15 mouse cellular contexts compared by ENCODE assay signal in genomic region chr1:52279831-52280595, GRCm38 (mm10). TPM values are rescaled to one million over a fixed set of nuclear protein-coding genes. Genes with fewer than 3 reads are reported as not detected.
DNase-seq lines count a peak whose midpoint lies in the region; ATAC-seq lines count a peak whose summit lies in the region.
"Had no signal": no experiment of that assay in that cellular context is flagged by ENCODE, and none has a peak within 500 bp of the region (broad histone marks: within the 10 kb centered on the region; RNA-seq: fewer than 3 reads in every experiment).

No protein-coding gene starts in this region.

- H3K9me3 ChIP-seq in midbrain, embryonic 14.5 days (ENCODE audit: control insufficient read depth, low read length) = no peaks in the 10 kb centered on the region
- no peaks in the 10 kb centered on the region for H3K9me3 ChIP-seq in midbrain, embryonic 16.5 days (replicated peaks; ENCODE audit: control insufficient read depth, low read length, poor library complexity, severe bottlenecking)
- H3K9me3 ChIP-seq in forebrain, embryonic 10.5 days = no peaks in the 10 kb centered on the region
- H3K9me3 ChIP-seq: embryonic facial prominence, embryonic 12.5 days; hindbrain, embryonic 10.5 days had no signal

- peak; percentile 63 for DNase-seq in kidney, adult 9 months
- no peak for DNase-seq in kidney, postnatal 4 days
- peak; percentile 8 for DNase-seq in midbrain, embryonic 14.5 days
- DNase-seq in left cerebral cortex, adult 8-10 months (ENCODE audit: low spot score in 2 of 2) = peak; percentile 23 to 80
- peak; percentile 67 to 84 for DNase-seq in right cerebral cortex, postnatal 36 days (ENCODE audit: low spot score in 2 of 2)
- DNase-seq in forebrain, embryonic 10.5 days (ENCODE audit: extremely low spot score, low spot score) = no peak
- no peak for DNase-seq in adrenal gland, adult 18-20 months (ENCODE audit: low spot score in 2 of 2)
- DNase-seq: cerebellum, adult 11 months; lung, postnatal 14 days; spleen, adult 18-20 months; thymus, postnatal 25 days had no signal

- H3K27me3 ChIP-seq in midbrain, embryonic 14.5 days (ENCODE audit: control insufficient read depth, insufficient read depth, low read length) = no peaks in the 10 kb centered on the region
- H3K27me3 ChIP-seq in midbrain, embryonic 16.5 days (ENCODE audit: control insufficient read depth, insufficient read depth, low read depth, low read length) = no peaks in the 10 kb centered on the region
- H3K27me3 ChIP-seq in forebrain, embryonic 10.5 days (ENCODE audit: poor library complexity, severe bottlenecking) = no peaks in the 10 kb centered on the region
- H3K27me3 ChIP-seq: embryonic facial prominence, embryonic 12.5 days had no signal

- no peak overlapping the region for H3K27ac ChIP-seq in midbrain, embryonic 14.5 days (replicated peaks; ENCODE audit: low read depth, low read length)
- H3K27ac ChIP-seq in midbrain, embryonic 16.5 days (ENCODE audit: low read length) = no peak overlapping the region
- no peak overlapping the region for H3K27ac ChIP-seq in forebrain, embryonic 10.5 days
- H3K27ac ChIP-seq: embryonic facial prominence, embryonic 12.5 days; hindbrain, embryonic 10.5 days had no signal

- 60% methylated on average over 7 of the region's 7 CpGs for WGBS in midbrain, embryonic 14.5 days
- 59% methylated on average over 7 of the region's 7 CpGs for WGBS in midbrain, embryonic 16.5 days
- 64% methylated on average over 7 of the region's 7 CpGs for WGBS in forebrain, embryonic 10.5 days

- no peaks in the 10 kb centered on the region for H3K36me3 ChIP-seq in midbrain, embryonic 14.5 days (ENCODE audit: control insufficient read depth, insufficient read depth, low read length)
- H3K36me3 ChIP-seq in midbrain, embryonic 16.5 days (ENCODE audit: control insufficient read depth, insufficient read depth, low read length) = no peaks in the 10 kb centered on the region
- no peaks in the 10 kb centered on the region for H3K36me3 ChIP-seq in forebrain, embryonic 10.5 days (replicated peaks)
- H3K36me3 ChIP-seq: embryonic facial prominence, embryonic 12.5 days; hindbrain, embryonic 10.5 days had no signal

- peaks cover 4% of the 10 kb centered on the region; the same call in 1 of the 2 replicates for H3K4me1 ChIP-seq in midbrain, embryonic 14.5 days (ENCODE audit: control insufficient read depth, insufficient read depth, low read length)
- no peaks in the 10 kb centered on the region for H3K4me1 ChIP-seq in midbrain, embryonic 16.5 days (ENCODE audit: control insufficient read depth, insufficient read depth, low read length)
- 0 out of 2 replicates have a peak, but pooled peaks cover 6% of the 10 kb centered on the region for H3K4me1 ChIP-seq in forebrain, embryonic 10.5 days
- H3K4me1 ChIP-seq: embryonic facial prominence, embryonic 12.5 days had no signal

- ATAC-seq in midbrain, embryonic 14.5 days (ENCODE audit: low FRiP score, low TSS enrichment) = no peak
- no peak for ATAC-seq in midbrain, embryonic 16.5 days

- H3K9ac ChIP-seq in midbrain, embryonic 14.5 days (replicated peaks; ENCODE audit: low read length) = no peak overlapping the region
- no peak overlapping the region for H3K9ac ChIP-seq in midbrain, embryonic 16.5 days (ENCODE audit: low read depth, low read length)
- H3K9ac ChIP-seq: embryonic facial prominence, embryonic 12.5 days had no signal

- H3K4me3 ChIP-seq in midbrain, embryonic 14.5 days (replicated peaks; ENCODE audit: low read depth, low read length) = no peak overlapping the region
- no peak overlapping the region for H3K4me3 ChIP-seq in midbrain, embryonic 16.5 days (ENCODE audit: low read depth, low read length)
- H3K4me3 ChIP-seq in forebrain, embryonic 10.5 days = no peak overlapping the region
- H3K4me3 ChIP-seq: embryonic facial prominence, embryonic 12.5 days; hindbrain, embryonic 10.5 days; myocyte had no signal

- no peak overlapping the region for H3K4me2 ChIP-seq in midbrain, embryonic 14.5 days (ENCODE audit: low read length)
- no peak overlapping the region for H3K4me2 ChIP-seq in midbrain, embryonic 16.5 days (ENCODE audit: low read length)
- H3K4me2 ChIP-seq: embryonic facial prominence, embryonic 12.5 days had no signal

RNA-seq across cellular contexts. Expression of gene Gls, which starts 47.0 kb away (rescaled TPM):
- polyA plus RNA-seq in midbrain, embryonic 14.5 days (2014; fragmentation: Nextera tagmentation; extraction: Ambion mirVana) = 67.1 and 73.0 TPM in 2 replicates
- polyA plus RNA-seq in midbrain, embryonic 16.5 days (2015; fragmentation: Nextera tagmentation; extraction: Ambion mirVana) = 35.0 and 36.9 TPM in 2 replicates
- 100 to 1,000 TPM; 305 to 350 (median 337) TPM for total RNA-seq in left cerebral cortex, adult 8-10 months (2022)
- 14.6 and 16.0 TPM in 2 replicates for polyA plus RNA-seq in forebrain, embryonic 10.5 days (2016; fragmentation: Nextera tagmentation; extraction: Ambion mirVana)
- total RNA-seq in adrenal gland, adult 18-20 months (2021) = 100 to 1,000 TPM in 1 of 2 experiments, 10 to 100 TPM in 1; 88.3 to 101 TPM

Comparison
In these comparisons a context has a peak if more than half of its experiments do, and no peak if none do; other contexts are left out.
1. DNase-seq: peak in kidney, adult 9 months (single experiment), midbrain, embryonic 14.5 days (single experiment), left cerebral cortex, adult 8-10 months (2 of 2) and right cerebral cortex, postnatal 36 days (2 of 2); none in kidney, postnatal 4 days (0 of 2), forebrain, embryonic 10.5 days (single experiment) and adrenal gland, adult 18-20 months (0 of 2).